Mouse (Mus musculus): ENCODE results near the gene Ano6.

GRCm38 (mm10) chr15:95792261-95793260 lies 1.9 kb downstream of the Ano6 start:
- TF ChIP-seq CTCF (IDR thresholded peaks at IDR 0.05; ENCODE audit: low read depth) = peak; percentile 66
- no peak for TF ChIP-seq EP300 (IDR thresholded peaks at IDR 0.05; ENCODE audit: low read depth)

Measured in liver, embryonic 14.5 days (tissue).